Mouse (Mus musculus) liver, embryonic 15.5 days (tissue): ENCODE results near the gene Sik3. TPM values are rescaled to one million over a fixed set of nuclear protein-coding genes. Genes with fewer than 3 reads are reported as not detected.

Source experiments
- ATAC-seq: fragments of 200-750 bp; cut with Nextera tagmentation; 2 replicates; pipeline ENCODE4 v1.8.0; 2017; ENCODE audit warnings: moderate number of reproducible peaks, mild to moderate bottlenecking, moderate library complexity; ENCODE audit not compliant: insufficient read depth
- H3K27ac ChIP-seq: fragments of 300-500 bp; sonication (generic); replicated peaks from 2 replicates; pipeline ENCODE4 v1.5.1; 2015; ENCODE audit warnings: mild to moderate bottlenecking, inconsistent platforms
- H3K27me3 ChIP-seq: fragments of 300-500 bp; sonication (generic); 2 replicates; pipeline ENCODE4 v1.6.1; 2015; ENCODE audit warnings: mild to moderate bottlenecking, inconsistent platforms
- H3K36me3 ChIP-seq: fragments of 300-500 bp; sonication (generic); replicated peaks from 2 replicates; pipeline ENCODE4 v1.6.1; 2015; ENCODE audit warnings: moderate library complexity, mild to moderate bottlenecking, inconsistent platforms
- H3K4me1 ChIP-seq: fragments of 300-500 bp; sonication (generic); replicated peaks from 2 replicates; pipeline ENCODE4 v1.6.1; 2015; ENCODE audit warnings: inconsistent platforms
- H3K4me2 ChIP-seq: fragments of 300-500 bp; sonication (generic); 2 replicates; pipeline ENCODE4 v1.6.1; 2015; ENCODE audit warnings: moderate library complexity, mild to moderate bottlenecking, inconsistent platforms
- H3K4me3 ChIP-seq: fragments of 300-500 bp; sonication (generic); replicated peaks from 2 replicates; pipeline ENCODE4 v1.5.1; 2015; ENCODE audit warnings: mild to moderate bottlenecking, inconsistent platforms
- H3K9ac ChIP-seq: fragments of 300-500 bp; sonication (generic); 2 replicates; pipeline ENCODE4 v1.6.1; 2015; ENCODE audit warnings: moderate library complexity, mild to moderate bottlenecking, inconsistent platforms
- H3K9me3 ChIP-seq: fragments of 300-500 bp; sonication (generic); replicated peaks from 2 replicates; pipeline ENCODE4 v1.6.1; 2016; ENCODE audit warnings: inconsistent platforms
- WGBS: fragments of 180-500 bp; shearing (Covaris S2); methylation state at CpG from one replicate; pipeline ENCODE4 v1.1.7; 2015; ENCODE audit warnings: mixed read lengths; ENCODE audit not compliant: insufficient replicate concordance; 5-methylcytosine and 5-hydroxymethylcytosine counted together
- polyA plus RNA-seq: library from polyadenylated mRNA; unstranded; fragments of >200 nt; fragmentation: Nextera tagmentation; extraction: Ambion mirVana; gene quantifications from 2 replicates; pipeline ENCODE4 v1.2.1, GENCODE M21; 2015

The Sik3 gene
- polyA plus RNA-seq, 1 experiment from 2014 or later, result 3.2 TPM

DNA sequence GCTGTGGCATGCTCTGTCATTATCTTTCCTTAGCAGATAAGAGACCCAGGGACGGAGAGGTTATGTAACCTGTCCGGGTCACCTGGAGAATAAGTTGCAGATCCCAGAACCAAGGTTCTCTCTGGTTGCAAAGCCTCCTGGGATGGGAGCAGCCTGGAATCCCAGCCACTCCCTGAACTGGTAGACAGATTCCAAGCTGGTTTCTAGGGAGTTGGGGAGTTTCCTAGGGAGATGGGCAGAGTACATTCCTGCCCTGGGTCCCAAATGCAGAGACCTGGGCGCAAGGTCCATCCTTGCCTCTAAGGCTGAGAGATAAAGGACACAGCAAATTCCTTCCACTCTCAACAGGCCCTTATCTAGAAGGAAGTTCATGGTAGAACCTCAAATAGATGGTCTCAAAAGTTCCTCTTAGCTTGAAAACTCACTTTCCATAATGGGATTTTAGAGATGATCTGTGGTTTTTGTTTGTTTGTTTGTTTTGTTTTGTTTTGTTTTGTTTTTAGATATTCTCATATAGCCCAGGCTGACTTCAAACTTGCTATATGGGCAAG is 214.5 kb downstream of the Sik3 start:
- no peak for ATAC-seq
- 43% methylated on average over 3 of the region's 3 CpGs for WGBS
- H3K27me3 ChIP-seq, result no peaks in the 10 kb centered on the region; the same call in 1 of the 2 replicates

DNA sequence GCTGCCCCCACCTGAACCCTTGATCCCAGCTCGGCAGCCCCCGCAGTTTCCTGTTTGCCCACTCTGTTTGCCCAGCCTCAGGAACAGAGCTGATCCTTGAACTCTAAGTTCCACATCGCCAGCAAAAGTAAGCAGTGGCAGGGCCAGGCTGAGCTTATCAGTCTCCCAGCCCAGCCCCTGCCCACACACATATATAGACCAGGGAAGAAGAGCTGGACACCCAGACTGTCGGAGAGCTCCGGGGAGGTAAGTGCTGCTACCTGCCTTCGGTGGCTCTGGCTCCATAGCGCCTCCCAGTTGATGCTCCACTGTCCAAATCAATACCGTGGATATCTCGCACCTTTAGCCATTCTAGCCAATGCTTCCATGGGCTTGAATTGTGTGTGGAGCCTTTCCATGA is 215.9 kb downstream of the Sik3 start, which contains the start of gene Apoa1:
Apoa1 (plus strand) TSS at position 90 of the 400 bp plus-strand sequence.
- Histone ChIP-seq H3K27ac (peak within 1 kb of the TSS; percentile 51), H3K27me3 (no peaks in the 10 kb centered on the region; the same call in 1 of the 2 replicates), H3K4me2 (peak within 1 kb of the TSS; percentile 68), H3K4me1 (peaks cover 30% of the 10 kb centered on the region), H3K9ac (peak within 1 kb of the TSS; percentile 40; the same call in 1 of the 2 replicates), H3K4me3 (peak within 1 kb of the TSS; percentile 49), H3K36me3 (no peaks in the 10 kb centered on the region), H3K9me3 (no peaks in the 10 kb centered on the region)
- 55% methylated on average over 9 of the region's 9 CpGs for WGBS
- ATAC-seq, result peak; percentile 69

More for the DNA sequence above, 214.5 kb downstream of the Sik3 start:
- no peaks in the 10 kb centered on the region for H3K9me3 ChIP-seq
- H3K27ac ChIP-seq, result no peak overlapping the region
- no peak overlapping the region for H3K4me3 ChIP-seq
- H3K4me1 ChIP-seq, result peaks cover 27% of the 10 kb centered on the region
- no peak overlapping the region for H3K9ac ChIP-seq
- H3K4me2 ChIP-seq, result no peak overlapping the region
- 0 out of 2 replicates have a peak, but pooled peaks cover 3% of the 10 kb centered on the region for H3K36me3 ChIP-seq

DNA sequence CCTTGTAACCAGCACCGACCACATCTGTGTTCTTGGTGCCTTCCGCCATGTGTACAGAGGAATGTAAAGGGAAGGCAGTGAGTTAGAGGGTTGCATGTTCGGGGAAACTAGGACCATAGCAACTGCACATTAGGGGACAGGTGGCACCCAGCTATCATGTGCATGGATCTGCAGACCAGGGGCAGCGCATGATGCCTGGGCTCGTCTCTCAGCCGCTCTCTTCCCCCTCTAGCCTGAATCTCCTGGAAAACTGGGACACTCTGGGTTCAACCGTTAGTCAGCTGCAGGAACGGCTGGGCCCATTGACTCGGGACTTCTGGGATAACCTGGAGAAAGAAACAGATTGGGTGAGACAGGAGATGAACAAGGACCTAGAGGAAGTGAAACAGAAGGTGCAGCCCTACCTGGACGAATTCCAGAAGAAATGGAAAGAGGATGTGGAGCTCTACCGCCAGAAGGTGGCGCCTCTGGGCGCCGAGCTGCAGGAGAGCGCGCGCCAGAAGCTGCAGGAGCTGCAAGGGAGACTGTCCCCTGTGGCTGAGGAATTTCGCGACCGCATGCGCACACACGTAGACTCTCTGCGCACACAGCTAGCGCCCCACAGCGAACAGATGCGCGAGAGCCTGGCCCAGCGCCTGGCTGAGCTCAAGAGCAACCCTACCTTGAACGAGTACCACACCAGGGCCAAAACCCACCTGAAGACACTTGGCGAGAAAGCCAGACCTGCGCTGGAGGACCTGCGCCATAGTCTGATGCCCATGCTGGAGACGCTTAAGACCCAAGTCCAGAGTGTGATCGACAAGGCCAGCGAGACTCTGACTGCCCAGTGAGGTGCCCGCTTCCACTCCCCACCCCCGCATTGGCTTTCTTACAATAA is 217.2 kb downstream of the Sik3 start:
- H3K27me3 ChIP-seq, result no peaks in the 10 kb centered on the region; the same call in 1 of the 2 replicates
- H3K4me1 ChIP-seq, result peaks cover 18% of the 10 kb centered on the region
- H3K4me3 ChIP-seq, result peak overlapping the region; percentile 49
- ATAC-seq, result peak; percentile 34; the same call in 1 of the 2 replicates
- H3K9ac ChIP-seq, result peak overlapping the region; percentile 40
- no peaks in the 10 kb centered on the region for H3K36me3 ChIP-seq
- peak overlapping the region; percentile 51 for H3K27ac ChIP-seq
- WGBS, result 12% methylated on average over 37 of the region's 37 CpGs
- no peaks in the 10 kb centered on the region for H3K9me3 ChIP-seq
- peak overlapping the region; percentile 68 for H3K4me2 ChIP-seq

DNA sequence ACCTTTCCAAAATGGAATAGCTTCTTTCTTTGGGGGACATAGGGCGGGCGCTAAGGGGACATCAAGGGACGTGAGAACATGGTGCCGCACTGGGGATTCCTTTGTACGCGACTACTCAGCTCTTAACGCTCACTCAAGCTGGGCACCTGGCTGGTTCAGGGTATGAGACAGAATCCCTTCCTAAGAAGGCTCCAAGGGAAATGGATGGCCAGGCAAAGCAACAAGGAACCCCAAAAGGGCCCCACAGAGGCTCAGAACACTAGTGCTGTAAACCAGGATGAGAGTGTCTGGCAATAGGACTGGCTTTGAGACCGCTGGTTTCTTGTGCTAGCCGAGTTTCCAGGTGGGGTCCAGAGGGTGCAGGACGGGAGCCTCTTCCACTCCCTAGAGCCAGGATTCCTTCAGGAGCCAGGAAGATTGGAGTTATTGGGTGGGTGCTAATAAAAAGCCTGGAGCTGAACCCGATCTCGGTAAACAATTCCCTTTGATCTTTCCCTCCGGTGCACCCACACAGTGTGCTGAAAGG is 217.9 kb downstream of the Sik3 start:
- no peak for ATAC-seq

DNA sequence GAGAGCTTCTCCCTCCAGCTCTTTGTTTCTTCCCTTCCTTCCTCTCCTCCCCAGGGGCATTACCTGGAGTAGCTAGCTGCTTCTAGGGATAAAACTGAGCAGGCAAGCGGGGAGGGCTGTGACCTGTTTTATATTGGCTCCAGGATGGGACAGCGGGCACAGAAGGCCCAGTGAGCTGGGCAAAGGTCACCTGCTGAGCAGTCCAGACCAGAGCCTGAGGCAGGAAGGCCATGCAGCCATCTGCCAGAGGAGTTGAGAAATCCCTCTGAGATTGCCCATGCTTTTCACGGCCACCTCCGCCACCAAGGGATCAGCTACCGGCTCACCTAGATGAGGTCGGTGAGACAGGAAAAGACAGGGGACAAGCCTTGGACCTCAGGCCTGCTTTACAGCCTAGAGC is 222.6 kb downstream of the Sik3 start:
- H3K9me3 ChIP-seq, result no peaks in the 10 kb centered on the region
- H3K27me3 ChIP-seq, result no peaks in the 10 kb centered on the region; the same call in 1 of the 2 replicates
- H3K4me2 ChIP-seq, result no peak overlapping the region
- no peak overlapping the region for H3K4me3 ChIP-seq
- no peak for ATAC-seq
- 0 out of 2 replicates have a peak overlapping the region, but pooled peaks have one; percentile 43 for H3K27ac ChIP-seq
- peaks cover 22% of the 10 kb centered on the region for H3K4me1 ChIP-seq
- H3K36me3 ChIP-seq, result no peaks in the 10 kb centered on the region
- H3K9ac ChIP-seq, result no peak overlapping the region
- 63% methylated on average over 6 of the region's 6 CpGs for WGBS

More for the DNA sequence above, 217.9 kb downstream of the Sik3 start:
- Histone ChIP-seq H3K9ac (peak overlapping the region; percentile 40; the same call in 1 of the 2 replicates), H3K4me3 (peak overlapping the region; percentile 49), H3K4me1 (peaks cover 22% of the 10 kb centered on the region), H3K27me3 (no peaks in the 10 kb centered on the region; the same call in 1 of the 2 replicates), H3K9me3 (no peaks in the 10 kb centered on the region), H3K36me3 (no peaks in the 10 kb centered on the region), H3K4me2 (peak overlapping the region; percentile 68), H3K27ac (peak overlapping the region; percentile 51)
- 33% methylated on average over 13 of the region's 13 CpGs for WGBS

DNA sequence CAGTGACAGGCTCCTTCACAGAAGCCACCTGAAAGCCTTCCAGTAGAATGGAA is 222.8 kb downstream of the Sik3 start, which contains the start of gene Apoc3:
Apoc3 (minus strand) TSS at position 41 of the 53 bp plus-strand sequence.
- Histone ChIP-seq H3K27ac (0 out of 2 replicates have a peak within 1 kb of the TSS, but pooled peaks have one; percentile 43), H3K9ac (no peak within 1 kb of the TSS), H3K27me3 (no peaks in the 10 kb centered on the region; the same call in 1 of the 2 replicates), H3K4me1 (peaks cover 19% of the 10 kb centered on the region), H3K36me3 (no peaks in the 10 kb centered on the region), H3K4me3 (no peak within 1 kb of the TSS), H3K4me2 (no peak within 1 kb of the TSS), H3K9me3 (no peaks in the 10 kb centered on the region)
- ATAC-seq, result no peak

DNA sequence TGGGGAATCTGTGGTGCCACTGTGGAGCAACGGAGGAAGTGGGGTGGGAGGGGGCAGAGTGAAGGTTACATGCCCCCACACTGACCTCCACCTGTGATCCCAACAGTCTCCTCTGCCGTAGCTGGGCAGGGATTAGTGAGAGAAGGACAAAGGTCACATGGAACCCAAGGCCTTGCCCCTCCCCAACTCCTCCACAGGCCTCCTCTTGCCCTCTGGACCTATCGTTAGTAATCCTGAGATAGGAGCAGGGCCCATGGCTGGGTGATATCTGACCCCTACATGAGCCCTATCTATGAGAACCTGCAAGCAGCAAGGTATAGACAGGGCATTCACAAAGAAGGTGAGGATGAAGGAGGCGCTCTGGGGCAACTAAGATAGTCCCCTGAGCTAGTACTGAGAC is 223.0 kb downstream of the Sik3 start:
- 0 out of 2 replicates have a peak overlapping the region, but pooled peaks have one; percentile 43 for H3K27ac ChIP-seq
- WGBS, result 43% methylated on average over 4 of the region's 4 CpGs
- ATAC-seq, result peak; percentile 29

DNA sequence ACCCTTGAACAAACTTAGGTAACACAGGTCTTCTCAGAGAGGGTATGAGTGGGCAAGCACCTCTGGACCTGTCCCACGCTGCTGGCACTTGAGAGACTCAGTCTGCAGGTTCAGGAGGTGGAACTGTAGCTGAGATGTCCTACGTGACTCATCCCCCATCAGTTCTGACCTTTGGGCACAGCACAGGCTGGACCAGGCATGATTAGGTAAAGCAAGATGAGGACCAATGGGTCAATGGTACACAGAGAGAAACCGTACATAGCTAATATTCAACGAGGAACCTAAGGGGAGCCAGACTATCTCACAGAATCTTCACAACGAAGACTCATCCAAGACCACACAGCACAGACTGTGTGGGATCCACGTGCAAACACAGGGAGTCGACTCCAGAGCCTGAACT is 226.2 kb downstream of the Sik3 start:
- Histone ChIP-seq H3K36me3 (no peaks in the 10 kb centered on the region), H3K9me3 (no peaks in the 10 kb centered on the region), H3K4me2 (no peak overlapping the region), H3K9ac (no peak overlapping the region), H3K4me1 (peaks cover 15% of the 10 kb centered on the region), H3K27ac (no peak overlapping the region), H3K4me3 (no peak overlapping the region), H3K27me3 (no peaks in the 10 kb centered on the region)
- ATAC-seq, result peak; percentile 53; the same call in 1 of the 2 replicates
- 58% methylated on average over 7 of the region's 7 CpGs for WGBS

More for the DNA sequence above, 223.0 kb downstream of the Sik3 start:
- no peaks in the 10 kb centered on the region for H3K27me3 ChIP-seq
- H3K9me3 ChIP-seq, result no peaks in the 10 kb centered on the region
- no peak overlapping the region for H3K4me3 ChIP-seq
- no peak overlapping the region for H3K4me2 ChIP-seq
- no peaks in the 10 kb centered on the region for H3K36me3 ChIP-seq
- H3K4me1 ChIP-seq, result peaks cover 18% of the 10 kb centered on the region
- H3K9ac ChIP-seq, result no peak overlapping the region

DNA sequence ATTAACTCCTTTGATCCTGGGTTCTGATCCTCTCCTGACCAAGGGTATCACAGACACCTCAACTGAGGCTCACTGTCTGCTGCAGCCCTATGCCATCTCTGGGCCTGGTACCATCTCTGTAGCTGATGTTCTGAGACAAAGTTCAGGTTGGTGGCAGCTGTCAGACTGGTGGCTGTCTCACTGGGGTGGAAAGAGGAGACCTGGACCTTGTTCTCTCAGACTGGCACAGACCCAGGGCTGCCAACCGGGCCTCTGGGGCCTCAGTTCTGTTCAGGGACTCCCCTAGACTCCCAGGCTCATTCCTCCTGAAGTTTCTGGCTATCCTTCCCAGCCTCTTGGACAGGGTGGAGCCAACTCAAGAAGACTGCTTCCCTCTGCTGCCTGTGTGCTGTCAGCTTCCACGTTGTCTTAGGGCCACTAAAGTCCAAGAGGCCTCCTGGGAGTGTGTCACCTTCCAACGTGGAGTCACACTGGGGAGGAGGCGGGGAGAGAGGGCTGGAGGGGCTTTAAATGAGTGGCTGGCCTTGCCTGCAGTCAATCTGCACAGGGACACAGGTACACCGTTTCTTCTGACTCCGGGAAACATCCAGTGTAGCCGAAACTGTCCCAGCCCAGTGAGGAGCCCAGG is 228.0 kb downstream of the Sik3 start, which contains the start of gene Apoa4:
Apoa4 (plus strand) TSS at position 171 of the 628 bp plus-strand sequence.
- ATAC-seq, result no peak
- H3K36me3 ChIP-seq, result no peaks in the 10 kb centered on the region
- no peaks in the 10 kb centered on the region for H3K9me3 ChIP-seq
- no peaks in the 10 kb centered on the region for H3K27me3 ChIP-seq
- peaks cover 6% of the 10 kb centered on the region for H3K4me1 ChIP-seq
- H3K9ac ChIP-seq, result no peak within 1 kb of the TSS
- H3K4me2 ChIP-seq, result no peak within 1 kb of the TSS
- WGBS, result 58% methylated on average over 7 of the region's 7 CpGs
- no peak within 1 kb of the TSS for H3K27ac ChIP-seq
- H3K4me3 ChIP-seq, result no peak within 1 kb of the TSS

DNA sequence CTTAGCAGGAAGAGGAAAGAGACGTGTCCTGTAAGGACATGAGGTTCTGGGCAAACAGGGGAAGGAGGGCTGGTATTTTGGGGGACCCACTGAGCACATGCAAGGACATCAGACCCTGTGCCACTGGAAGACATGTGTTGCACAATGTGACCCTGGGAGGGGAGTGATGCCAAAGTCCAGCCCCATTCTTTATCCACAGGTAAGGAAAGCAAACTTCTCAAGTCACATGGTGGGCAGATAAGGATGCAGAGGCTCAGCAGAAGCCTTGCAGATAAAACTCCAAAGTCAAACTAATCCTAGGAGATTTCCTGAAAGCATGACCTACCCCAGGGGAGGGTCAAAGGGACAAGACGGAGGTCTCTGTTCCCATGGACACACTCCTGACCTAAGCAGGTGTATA is 229.2 kb downstream of the Sik3 start:
- no peaks in the 10 kb centered on the region for H3K27me3 ChIP-seq
- H3K9me3 ChIP-seq, result no peaks in the 10 kb centered on the region
- no peak for ATAC-seq
- H3K27ac ChIP-seq, result no peak overlapping the region
- H3K4me3 ChIP-seq, result no peak overlapping the region
- no peaks in the 10 kb centered on the region for H3K4me1 ChIP-seq
- no peak overlapping the region for H3K4me2 ChIP-seq
- WGBS, result 51% methylated on average over 2 of the region's 2 CpGs
- H3K36me3 ChIP-seq, result no peaks in the 10 kb centered on the region
- no peak overlapping the region for H3K9ac ChIP-seq

DNA sequence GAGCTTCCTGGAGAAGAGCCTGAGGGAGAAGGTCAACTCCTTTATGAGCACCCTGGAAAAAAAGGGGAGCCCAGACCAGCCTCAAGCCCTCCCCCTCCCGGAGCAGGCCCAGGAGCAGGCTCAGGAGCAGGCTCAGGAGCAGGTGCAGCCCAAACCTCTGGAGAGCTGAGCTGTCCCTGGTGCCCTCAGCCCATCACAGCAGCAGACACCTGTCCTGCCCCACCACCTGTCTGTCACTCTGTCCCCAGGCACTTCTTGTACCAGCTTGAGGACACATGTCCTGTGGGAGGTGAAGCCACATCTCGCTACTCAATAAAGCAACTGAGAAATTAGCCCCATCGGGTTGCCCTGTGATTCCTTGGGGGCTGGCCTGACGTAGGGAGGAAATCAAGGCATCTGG is 230.5 kb downstream of the Sik3 start:
- H3K36me3 ChIP-seq, result no peaks in the 10 kb centered on the region
- no peaks in the 10 kb centered on the region for H3K9me3 ChIP-seq
- no peaks in the 10 kb centered on the region for H3K4me1 ChIP-seq
- no peak overlapping the region for H3K4me3 ChIP-seq
- no peak overlapping the region for H3K9ac ChIP-seq
- no peak for ATAC-seq
- H3K27ac ChIP-seq, result no peak overlapping the region
- 57% methylated on average over 4 of the region's 4 CpGs for WGBS
- H3K4me2 ChIP-seq, result no peak overlapping the region
- no peaks in the 10 kb centered on the region for H3K27me3 ChIP-seq
